Mouse (Mus musculus) hindbrain, embryonic 14.5 days (tissue): ENCODE results near the gene Poc1b. TPM values are rescaled to one million over a fixed set of nuclear protein-coding genes. Genes with fewer than 3 reads are reported as not detected.

Source experiments
- ATAC-seq: fragments of 200-750 bp; cut with Nextera tagmentation; 2 replicates; pipeline ENCODE4 v1.8.0; 2017; ENCODE audit warnings: moderate number of reproducible peaks, mild to moderate bottlenecking, moderate TSS enrichment, moderate library complexity; ENCODE audit not compliant: low FRiP score
- DNase-seq: peaks from one replicate; pipeline ENCODE4 v3.0.0-alpha.2; 2015; ENCODE audit warnings: low spot score
- H3K27ac ChIP-seq: fragments of 300-500 bp; sonication (generic); 2 replicates; pipeline ENCODE4 v1.5.1; 2014; ENCODE audit warnings: mild to moderate bottlenecking, moderate library complexity
- H3K27me3 ChIP-seq: fragments of 300-500 bp; sonication (generic); 2 replicates; pipeline ENCODE4 v1.6.1; 2014; ENCODE audit warnings: mild to moderate bottlenecking, low read length, mixed read lengths; ENCODE audit not compliant: control insufficient read depth, insufficient read depth
- H3K36me3 ChIP-seq: fragments of 300-500 bp; sonication (generic); replicated peaks from 2 replicates; pipeline ENCODE4 v1.6.1; 2014; ENCODE audit not compliant: control insufficient read depth, insufficient read depth
- H3K4me1 ChIP-seq: fragments of 300-500 bp; sonication (generic); replicated peaks from 2 replicates; pipeline ENCODE4 v1.6.1; 2014; ENCODE audit warnings: antibody characterized with exemption, low read length, mixed read lengths; ENCODE audit not compliant: control insufficient read depth, insufficient read depth
- H3K4me2 ChIP-seq: fragments of 300-500 bp; sonication (generic); replicated peaks from 2 replicates; pipeline ENCODE4 v1.6.1; 2014; ENCODE audit warnings: mild to moderate bottlenecking, moderate library complexity
- H3K4me3 ChIP-seq: fragments of 300-500 bp; sonication (generic); replicated peaks from 2 replicates; pipeline ENCODE4 v1.5.1; 2014; ENCODE audit warnings: mild to moderate bottlenecking, low read length
- H3K9ac ChIP-seq: fragments of 300-500 bp; sonication (generic); 2 replicates; pipeline ENCODE4 v1.6.1; 2014
- H3K9me3 ChIP-seq: fragments of 300-500 bp; sonication (generic); 2 replicates; pipeline ENCODE4 v1.6.1; 2016; ENCODE audit warnings: low read length; ENCODE audit not compliant: control insufficient read depth
- WGBS: fragments of 180-500 bp; shearing (Covaris S2); extraction: QIAGEN DNeasy Blood & Tissue Kit; methylation state at CpG from one replicate; pipeline ENCODE4 v1.1.7; 2014; 5-methylcytosine and 5-hydroxymethylcytosine counted together
- polyA plus RNA-seq: library from polyadenylated mRNA; unstranded; fragments of >200 nt; fragmentation: Nextera tagmentation; extraction: Ambion mirVana; gene quantifications from 2 replicates; pipeline ENCODE4 v1.2.1, GENCODE M21; 2014

The Poc1b gene
- polyA plus RNA-seq, 1 experiment from 2014 or later: 12.5 TPM

DNA sequence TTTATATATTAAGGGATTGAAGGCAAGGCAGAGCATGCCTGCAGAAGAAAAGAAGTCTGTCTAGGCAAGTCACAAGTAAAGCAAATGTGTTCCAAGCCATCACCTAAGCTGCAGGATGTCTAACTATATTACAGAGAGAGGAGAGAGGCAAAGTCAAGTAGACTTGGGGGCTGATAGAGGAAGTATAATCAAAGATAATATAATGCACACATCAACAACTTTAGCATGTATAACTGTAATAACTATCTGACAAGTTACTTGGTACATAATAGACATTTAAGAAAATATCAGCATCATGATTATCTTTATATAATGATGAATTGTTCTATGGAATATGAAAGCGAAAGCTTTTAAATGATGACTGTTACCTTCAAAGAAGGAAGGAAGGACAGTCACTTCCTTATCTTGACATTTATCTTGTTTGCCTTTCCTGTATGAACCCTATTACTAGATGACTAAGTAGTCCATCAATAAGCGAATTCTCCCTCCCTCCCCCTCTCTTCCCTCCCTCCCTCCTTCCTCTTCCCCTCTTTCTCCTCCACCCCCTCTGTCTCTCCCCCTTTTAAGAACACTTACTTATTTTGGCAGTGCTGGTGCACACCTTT lies 87.7 kb downstream of the Poc1b start:
- DNase-seq: no peak
- Histone ChIP-seq H3K9ac (no peak overlapping the region), H3K4me1 (no peaks in the 10 kb centered on the region), H3K36me3 (no peaks in the 10 kb centered on the region; the same call in 1 of the 2 replicates), H3K27ac (no peak overlapping the region), H3K4me3 (no peak overlapping the region), H3K4me2 (no peak overlapping the region), H3K9me3 (no peaks in the 10 kb centered on the region), H3K27me3 (no peaks in the 10 kb centered on the region)
- WGBS: 90% methylated on average over 2 of the region's 2 CpGs
- no peak for ATAC-seq

DNA sequence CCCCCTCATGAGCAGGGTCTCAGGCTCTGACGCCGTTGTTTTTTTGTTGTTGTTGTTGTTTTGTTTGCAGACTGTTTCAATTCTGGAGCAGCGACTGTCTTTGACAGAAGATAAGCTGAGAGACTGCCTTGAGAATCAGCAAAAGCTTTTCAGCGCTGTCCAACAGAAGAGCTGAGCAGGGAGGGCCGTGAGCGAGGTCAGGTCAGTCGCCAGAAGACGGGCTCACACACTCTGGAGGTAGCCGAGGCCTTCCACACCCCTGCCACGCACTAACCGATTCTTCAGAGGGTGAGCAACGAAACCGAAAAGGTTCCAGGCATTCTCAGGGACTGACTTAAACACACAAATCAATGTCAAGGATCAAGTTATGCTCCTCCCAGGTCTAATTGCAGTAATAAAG lies 89.7 kb downstream of the Poc1b start:
- Histone ChIP-seq H3K27ac (no peak overlapping the region), H3K4me3 (no peak overlapping the region), H3K27me3 (no peaks in the 10 kb centered on the region), H3K4me1 (no peaks in the 10 kb centered on the region), H3K9ac (no peak overlapping the region), H3K36me3 (no peaks in the 10 kb centered on the region), H3K4me2 (no peak overlapping the region), H3K9me3 (no peaks in the 10 kb centered on the region)
- DNase-seq (no peak), ATAC-seq (no peak)
- WGBS: 80% methylated on average over 13 of the region's 13 CpGs

DNA sequence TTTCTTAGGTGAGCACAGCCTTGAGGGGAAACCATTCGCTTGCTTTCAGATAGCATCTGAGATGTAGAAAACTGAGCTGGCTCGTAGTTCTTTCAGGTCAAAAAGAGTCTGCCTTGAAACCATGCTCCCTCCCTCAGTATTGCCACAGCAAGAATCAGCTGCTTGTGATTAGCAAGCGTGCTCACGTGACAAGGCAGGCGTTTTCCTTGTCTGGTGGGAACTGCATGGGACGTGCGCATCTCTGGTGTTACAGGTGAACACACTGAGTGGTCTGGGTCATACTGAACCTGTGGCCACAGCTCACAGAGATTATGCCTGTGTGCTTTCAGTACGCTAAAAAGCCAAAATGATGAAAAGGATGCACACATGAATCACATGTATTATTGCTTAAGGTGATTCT lies 90.3 kb downstream of the Poc1b start:
- Histone ChIP-seq H3K4me3 (no peak overlapping the region), H3K9ac (no peak overlapping the region; the same call in 1 of the 2 replicates), H3K27ac (peak overlapping the region; percentile 7; the same call in 1 of the 2 replicates), H3K36me3 (no peaks in the 10 kb centered on the region), H3K4me1 (peaks cover 3% of the 10 kb centered on the region; the same call in 1 of the 2 replicates), H3K9me3 (no peaks in the 10 kb centered on the region), H3K4me2 (no peak overlapping the region), H3K27me3 (no peaks in the 10 kb centered on the region)
- WGBS: 46% methylated on average over 8 of the region's 8 CpGs
- no peak for DNase-seq
- ATAC-seq: peak; percentile 65

DNA sequence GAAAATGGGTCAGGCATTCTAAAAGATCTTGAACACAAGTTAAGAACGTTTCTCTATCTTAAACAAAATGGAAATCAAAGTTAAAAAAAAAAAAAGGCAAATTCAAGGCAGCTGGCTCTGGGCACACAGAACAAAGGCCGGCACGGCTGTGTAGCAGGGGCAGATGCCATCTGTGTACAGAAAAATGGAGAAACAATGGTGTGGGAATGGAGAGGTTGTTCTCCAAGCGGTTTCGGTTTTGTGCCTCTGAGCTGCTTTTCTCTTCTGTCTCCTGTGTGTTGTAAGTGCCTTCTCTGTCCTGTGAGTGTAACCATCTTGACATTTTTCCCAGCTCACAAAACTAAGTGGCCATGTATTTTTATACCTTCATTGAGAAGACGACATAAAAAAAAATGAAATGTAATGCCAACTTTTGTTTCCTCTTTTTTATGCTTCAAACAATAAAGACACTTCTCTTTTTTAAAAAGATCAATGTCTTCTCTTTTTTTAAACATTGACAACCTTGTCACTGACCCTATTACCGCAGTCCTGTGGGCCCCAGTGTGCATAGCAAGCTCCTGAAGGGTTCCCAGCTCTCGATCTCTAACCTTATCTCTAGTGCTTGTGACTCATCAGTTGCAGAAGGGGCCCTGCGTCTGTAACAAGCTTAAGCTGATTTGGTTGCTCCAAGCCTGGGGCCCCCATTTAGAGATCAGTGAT lies 90.9 kb downstream of the Poc1b start:
- Histone ChIP-seq H3K4me2 (no peak overlapping the region), H3K9me3 (no peaks in the 10 kb centered on the region), H3K9ac (no peak overlapping the region; the same call in 1 of the 2 replicates), H3K4me3 (no peak overlapping the region), H3K36me3 (no peaks in the 10 kb centered on the region), H3K4me1 (peaks cover 3% of the 10 kb centered on the region; the same call in 1 of the 2 replicates), H3K27me3 (no peaks in the 10 kb centered on the region), H3K27ac (0 out of 2 replicates have a peak overlapping the region, but pooled peaks have one; percentile 26)
- ATAC-seq (peak; percentile 56; the same call in 1 of the 2 replicates), DNase-seq (no peak)
- WGBS: 44% methylated on average over 9 of the region's 9 CpGs

DNA sequence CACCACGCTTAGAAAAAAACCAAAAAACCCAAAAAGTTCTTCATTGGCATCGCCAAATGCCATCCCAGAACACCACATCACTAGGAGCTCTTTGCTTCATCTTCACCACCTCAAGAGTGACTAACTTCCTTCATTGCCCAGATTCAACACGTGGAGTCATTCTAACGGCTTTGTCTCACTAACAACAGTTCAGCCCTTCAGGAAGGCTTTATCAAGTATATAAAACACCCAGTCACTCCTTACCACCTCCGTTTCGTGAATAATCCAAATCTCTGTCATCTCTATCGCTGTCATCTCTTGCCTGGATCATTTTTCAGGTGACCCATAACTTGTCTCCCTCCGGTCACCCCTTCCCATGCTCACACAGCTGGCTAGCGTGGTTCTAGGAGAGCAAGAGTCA lies 92.1 kb downstream of the Poc1b start:
- no peaks in the 10 kb centered on the region for H3K36me3 ChIP-seq
- H3K4me2 ChIP-seq: no peak overlapping the region
- no peaks in the 10 kb centered on the region for H3K27me3 ChIP-seq
- no peak overlapping the region for H3K4me3 ChIP-seq
- no peak overlapping the region for H3K27ac ChIP-seq
- peaks cover 10% of the 10 kb centered on the region for H3K4me1 ChIP-seq
- no peak for DNase-seq
- no peak overlapping the region for H3K9ac ChIP-seq
- H3K9me3 ChIP-seq: no peaks in the 10 kb centered on the region
- 96% methylated on average over 9 of the region's 9 CpGs for WGBS
- ATAC-seq: no peak

DNA sequence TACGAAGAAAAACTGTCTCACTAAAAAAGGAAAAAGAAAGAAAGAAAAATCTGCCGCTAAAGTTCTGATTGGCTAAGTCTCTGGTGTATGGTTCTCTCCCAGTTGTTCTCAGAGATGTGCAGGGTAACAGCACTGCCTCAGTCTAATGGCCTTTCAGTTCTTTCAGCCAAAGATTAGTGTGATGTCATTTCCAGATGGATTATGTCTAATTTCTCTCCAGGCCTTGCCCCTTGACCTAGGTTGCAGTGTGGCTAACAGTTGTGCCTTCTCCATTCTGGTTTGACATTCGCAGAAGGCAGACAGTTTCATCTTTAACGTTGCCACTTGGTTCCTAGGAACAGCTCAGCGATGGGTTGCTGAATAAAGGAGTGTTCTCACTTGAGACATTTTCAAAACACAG lies 94.1 kb downstream of the Poc1b start:
- no peak for DNase-seq
- H3K4me1 ChIP-seq: peaks cover 16% of the 10 kb centered on the region
- H3K9ac ChIP-seq: no peak overlapping the region
- H3K9me3 ChIP-seq: no peaks in the 10 kb centered on the region
- no peak overlapping the region for H3K27ac ChIP-seq
- 82% methylated on average over 5 of the region's 5 CpGs for WGBS
- H3K36me3 ChIP-seq: no peaks in the 10 kb centered on the region
- no peaks in the 10 kb centered on the region for H3K27me3 ChIP-seq
- ATAC-seq: no peak
- H3K4me2 ChIP-seq: no peak overlapping the region
- H3K4me3 ChIP-seq: no peak overlapping the region

DNA sequence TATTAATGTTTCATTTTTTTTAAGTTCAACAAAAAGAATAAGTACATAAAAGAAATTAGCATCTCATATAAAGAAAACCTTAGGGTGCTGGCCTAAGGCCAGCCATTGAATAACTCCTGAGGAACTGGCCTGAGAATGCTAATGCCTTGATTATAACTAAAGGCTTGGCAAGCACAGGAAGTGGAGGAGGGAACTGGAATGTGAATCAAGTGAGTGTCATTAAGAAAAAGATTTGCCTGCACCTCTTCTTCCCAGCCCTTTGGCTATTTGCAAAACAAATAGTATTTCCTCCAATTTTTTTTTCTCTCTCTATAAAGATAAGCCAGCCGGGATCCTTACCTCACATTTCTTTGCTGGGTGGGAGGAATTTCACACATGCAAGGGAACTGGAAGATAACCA lies 95.0 kb downstream of the Poc1b start:
- H3K4me1 ChIP-seq: peaks cover 16% of the 10 kb centered on the region
- H3K27ac ChIP-seq: no peak overlapping the region
- DNase-seq (no peak), ATAC-seq (no peak)
- H3K4me2 ChIP-seq: no peak overlapping the region
- no peak overlapping the region for H3K9ac ChIP-seq
- WGBS: 50% methylated on average over 1 of the region's 1 CpGs
- H3K27me3 ChIP-seq: no peaks in the 10 kb centered on the region
- H3K9me3 ChIP-seq: no peaks in the 10 kb centered on the region
- H3K36me3 ChIP-seq: no peaks in the 10 kb centered on the region
- H3K4me3 ChIP-seq: no peak overlapping the region

DNA sequence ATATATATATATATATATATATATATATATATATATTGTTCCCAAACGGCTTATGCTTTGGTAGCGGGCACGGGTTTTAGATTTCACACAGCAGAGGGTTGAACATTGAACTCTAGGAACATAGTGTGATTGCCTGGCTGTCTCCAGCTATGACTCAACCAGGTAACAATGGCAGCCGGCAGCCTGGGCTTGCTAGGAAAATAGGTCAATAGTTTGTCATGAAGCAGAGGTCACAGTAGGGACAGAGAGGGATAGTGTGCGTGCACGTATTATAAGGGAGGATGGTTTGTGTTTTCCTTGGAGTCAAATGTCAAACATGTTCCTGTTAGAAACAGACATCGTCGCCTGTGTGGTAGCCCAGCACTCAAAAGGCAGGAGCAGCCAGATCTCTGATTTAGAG lies 95.5 kb downstream of the Poc1b start:
- H3K9ac ChIP-seq: no peak overlapping the region
- H3K4me3 ChIP-seq: no peak overlapping the region
- peaks cover 16% of the 10 kb centered on the region for H3K4me1 ChIP-seq
- no peak overlapping the region for H3K27ac ChIP-seq
- H3K36me3 ChIP-seq: no peaks in the 10 kb centered on the region
- no peaks in the 10 kb centered on the region for H3K27me3 ChIP-seq
- no peak for ATAC-seq
- 57% methylated on average over 8 of the region's 8 CpGs for WGBS
- no peak for DNase-seq
- H3K4me2 ChIP-seq: no peak overlapping the region
- no peaks in the 10 kb centered on the region for H3K9me3 ChIP-seq

DNA sequence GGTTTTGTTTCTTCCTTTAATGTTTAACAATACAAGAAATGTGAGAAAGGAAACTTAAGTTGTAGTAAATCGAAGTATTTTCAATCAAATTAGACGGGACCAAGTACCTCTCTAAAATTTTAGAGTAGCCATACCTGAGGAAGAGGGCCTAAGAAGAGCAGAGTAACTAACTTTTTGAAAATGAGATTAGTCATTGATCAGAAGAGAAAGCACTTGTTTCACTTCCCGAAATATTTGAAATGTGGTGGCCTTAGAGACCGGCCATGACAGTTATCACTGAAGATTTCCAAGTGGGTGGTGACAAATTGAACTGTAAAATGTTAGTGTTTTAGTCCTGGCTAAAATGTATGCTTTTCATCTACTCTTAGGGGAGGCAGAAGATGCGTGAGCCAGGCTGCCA lies 96.3 kb downstream of the Poc1b start:
- H3K4me1 ChIP-seq: peaks cover 16% of the 10 kb centered on the region
- ATAC-seq (no peak), DNase-seq (no peak)
- peak overlapping the region; percentile 56 for H3K4me2 ChIP-seq
- no peak overlapping the region for H3K4me3 ChIP-seq
- no peaks in the 10 kb centered on the region for H3K9me3 ChIP-seq
- WGBS: 59% methylated on average over 5 of the region's 5 CpGs
- H3K27ac ChIP-seq: no peak overlapping the region
- H3K9ac ChIP-seq: no peak overlapping the region; the same call in 1 of the 2 replicates
- H3K36me3 ChIP-seq: no peaks in the 10 kb centered on the region
- H3K27me3 ChIP-seq: no peaks in the 10 kb centered on the region
